Mouse (Mus musculus) forebrain, embryonic 13.5 days (tissue): Measurements from ENCODE around the gene Npnt. TPM values are rescaled to one million over a fixed set of nuclear protein-coding genes. Genes with fewer than 3 reads are reported as not detected.
A peak's percentile ranks its signal among the peaks of the same experiment; 100 is the strongest.

ENCODE experiments used
- ATAC-seq: fragments of 200-750 bp; cut with Nextera tagmentation; 2 replicates; pipeline ENCODE4 v1.8.0; 2017
- H3K27ac ChIP-seq: fragments of 300-500 bp; sonication (generic); 2 replicates; pipeline ENCODE4 v1.5.1; 2015; ENCODE audit warnings: inconsistent platforms, mild to moderate bottlenecking, moderate library complexity
- H3K27me3 ChIP-seq: fragments of 300-500 bp; sonication (generic); 2 replicates; pipeline ENCODE4 v1.6.1; 2015; ENCODE audit warnings: mild to moderate bottlenecking, inconsistent platforms
- H3K36me3 ChIP-seq: fragments of 300-500 bp; sonication (generic); 2 replicates; pipeline ENCODE4 v1.6.1; 2015; ENCODE audit warnings: mild to moderate bottlenecking, inconsistent platforms; ENCODE audit not compliant: poor library complexity, severe bottlenecking
- H3K4me1 ChIP-seq: fragments of 300-500 bp; sonication (generic); 2 replicates; pipeline ENCODE4 v1.6.1; 2015; ENCODE audit warnings: inconsistent platforms
- H3K4me2 ChIP-seq: fragments of 300-500 bp; sonication (generic); 2 replicates; pipeline ENCODE4 v1.6.1; 2015; ENCODE audit warnings: inconsistent platforms, mild to moderate bottlenecking, moderate library complexity
- H3K4me3 ChIP-seq: fragments of 300-500 bp; sonication (generic); 2 replicates; pipeline ENCODE4 v1.5.1; 2015; ENCODE audit warnings: mild to moderate bottlenecking, inconsistent platforms
- H3K9ac ChIP-seq: fragments of 300-500 bp; sonication (generic); 2 replicates; pipeline ENCODE4 v1.6.1; 2015; ENCODE audit warnings: mild to moderate bottlenecking, inconsistent platforms
- H3K9me3 ChIP-seq: fragments of 300-500 bp; sonication (generic); replicated peaks from 2 replicates; pipeline ENCODE4 v1.6.1; 2016; ENCODE audit warnings: inconsistent platforms
- WGBS: fragments of 180-500 bp; shearing (Covaris S2); methylation state at CpG from one replicate; pipeline ENCODE4 v1.1.7; 2015; 5-methylcytosine and 5-hydroxymethylcytosine counted together
- polyA plus RNA-seq: library from polyadenylated mRNA; unstranded; fragments of >200 nt; fragmentation: Nextera tagmentation; extraction: Ambion mirVana; gene quantifications from 2 replicates; pipeline ENCODE4 v1.2.1, GENCODE M21; 2015

Npnt gene
- polyA plus RNA-seq, 1 experiment from 2014 or later = 3.8 TPM

DNA sequence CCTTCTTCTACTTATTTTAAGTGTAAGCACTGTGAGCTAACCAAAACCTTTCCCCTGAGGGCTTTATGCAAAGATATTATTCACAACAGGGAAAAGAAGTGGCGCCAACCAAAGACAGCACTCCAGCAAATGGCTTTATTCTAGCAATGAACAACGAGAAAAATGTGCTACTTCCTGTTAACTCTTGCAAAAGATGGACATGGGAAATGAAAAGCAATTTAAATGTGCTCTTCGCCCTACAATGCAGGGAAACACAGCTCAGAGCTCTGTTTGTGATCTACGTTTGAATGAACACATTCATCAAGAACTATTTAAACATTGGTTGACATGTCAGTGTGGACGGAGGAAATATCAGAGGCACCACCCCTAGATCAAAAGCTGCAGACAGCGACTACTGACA lies 20.2 kb downstream of the Npnt start:
- H3K36me3 ChIP-seq = no peaks in the 10 kb centered on the region
- WGBS = 67% methylated on average over 6 of the region's 6 CpGs
- H3K4me2 ChIP-seq = no peak overlapping the region
- H3K27me3 ChIP-seq = no peaks in the 10 kb centered on the region
- peaks cover 6% of the 10 kb centered on the region; the same call in 1 of the 2 replicates for H3K4me1 ChIP-seq
- no peak overlapping the region for H3K4me3 ChIP-seq
- no peak overlapping the region for H3K27ac ChIP-seq
- H3K9ac ChIP-seq = no peak overlapping the region
- no peak for ATAC-seq
- H3K9me3 ChIP-seq = no peaks in the 10 kb centered on the region

- H3K4me1 ChIP-seq = no peaks in the 10 kb centered on the region
These were observed 21.9 kb downstream of the Npnt start for GRCm38 (mm10) chr3:132928186-132928585.

DNA sequence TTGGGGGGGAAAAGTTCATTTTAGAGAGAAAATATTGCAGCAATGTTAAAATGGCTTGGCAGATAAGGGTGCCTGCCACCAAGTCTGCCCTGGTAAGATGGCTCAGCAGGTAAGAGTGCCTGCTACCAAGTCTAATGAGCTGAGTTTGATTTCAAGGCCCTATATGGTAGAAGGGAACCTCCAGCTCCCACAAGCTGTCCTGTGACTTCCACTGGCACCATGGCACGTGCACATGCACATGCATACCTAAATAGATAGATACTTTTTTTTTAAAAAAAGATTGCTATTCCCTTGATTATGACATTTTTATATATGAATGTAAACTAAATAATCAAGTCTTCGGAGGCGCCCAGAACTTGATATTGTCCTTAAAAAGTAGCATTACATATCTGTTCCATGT lies 30.3 kb downstream of the Npnt start:
- no peak overlapping the region for H3K9ac ChIP-seq

More at GRCm38 (mm10) chr3:132928186-132928585, 21.9 kb downstream of the Npnt start:
- Histone ChIP-seq H3K9ac (no peak overlapping the region), H3K4me3 (no peak overlapping the region), H3K9me3 (no peaks in the 10 kb centered on the region), H3K36me3 (no peaks in the 10 kb centered on the region), H3K4me2 (no peak overlapping the region), H3K27ac (no peak overlapping the region), H3K27me3 (no peaks in the 10 kb centered on the region)
- no peak for ATAC-seq
- WGBS = 84% methylated on average over 9 of the region's 9 CpGs

DNA sequence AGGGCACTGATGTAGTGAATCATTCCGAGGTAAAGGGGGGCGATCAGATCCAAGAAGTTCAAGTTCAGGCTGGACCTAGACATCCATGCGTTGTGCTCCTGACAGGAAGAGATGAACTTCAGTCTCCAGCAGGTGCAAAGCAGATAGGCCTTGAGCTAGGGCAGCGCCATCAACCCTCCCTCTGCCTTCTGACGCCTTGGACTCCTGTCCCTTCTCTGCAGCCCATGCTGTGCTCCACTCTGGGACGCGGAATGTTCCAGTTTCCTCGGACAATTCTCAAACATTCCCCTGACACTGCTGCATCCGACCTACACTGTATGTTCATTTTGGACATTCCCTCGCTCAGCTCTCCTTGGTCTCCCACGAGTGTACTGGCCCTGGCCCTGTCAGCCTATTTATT lies 30.9 kb downstream of the Npnt start:
- no peak overlapping the region for H3K4me2 ChIP-seq
- H3K4me1 ChIP-seq = no peaks in the 10 kb centered on the region
- no peak overlapping the region for H3K4me3 ChIP-seq
- no peaks in the 10 kb centered on the region for H3K27me3 ChIP-seq
- ATAC-seq = no peak
- WGBS = 90% methylated on average over 11 of the region's 11 CpGs
- H3K27ac ChIP-seq = no peak overlapping the region
- no peaks in the 10 kb centered on the region for H3K9me3 ChIP-seq
- H3K9ac ChIP-seq = no peak overlapping the region
- H3K36me3 ChIP-seq = no peaks in the 10 kb centered on the region

More for the DNA sequence above, 30.3 kb downstream of the Npnt start:
- no peak overlapping the region for H3K27ac ChIP-seq
- no peaks in the 10 kb centered on the region for H3K4me1 ChIP-seq
- WGBS = 93% methylated on average over 3 of the region's 3 CpGs
- H3K4me3 ChIP-seq = no peak overlapping the region
- H3K36me3 ChIP-seq = no peaks in the 10 kb centered on the region
- H3K9me3 ChIP-seq = no peaks in the 10 kb centered on the region
- H3K4me2 ChIP-seq = no peak overlapping the region
- no peaks in the 10 kb centered on the region for H3K27me3 ChIP-seq
- ATAC-seq = no peak

- H3K36me3 ChIP-seq = no peaks in the 10 kb centered on the region
- H3K4me2 ChIP-seq = no peak overlapping the region
- H3K9ac ChIP-seq = no peak overlapping the region
- 90% methylated on average over 9 of the region's 9 CpGs for WGBS
- no peak for ATAC-seq
- no peaks in the 10 kb centered on the region for H3K27me3 ChIP-seq
- H3K4me1 ChIP-seq = no peaks in the 10 kb centered on the region
- H3K9me3 ChIP-seq = no peaks in the 10 kb centered on the region
- no peak overlapping the region for H3K4me3 ChIP-seq
- no peak overlapping the region for H3K27ac ChIP-seq
These were observed 32.6 kb downstream of the Npnt start for GRCm38 (mm10) chr3:132917356-132918090.

DNA sequence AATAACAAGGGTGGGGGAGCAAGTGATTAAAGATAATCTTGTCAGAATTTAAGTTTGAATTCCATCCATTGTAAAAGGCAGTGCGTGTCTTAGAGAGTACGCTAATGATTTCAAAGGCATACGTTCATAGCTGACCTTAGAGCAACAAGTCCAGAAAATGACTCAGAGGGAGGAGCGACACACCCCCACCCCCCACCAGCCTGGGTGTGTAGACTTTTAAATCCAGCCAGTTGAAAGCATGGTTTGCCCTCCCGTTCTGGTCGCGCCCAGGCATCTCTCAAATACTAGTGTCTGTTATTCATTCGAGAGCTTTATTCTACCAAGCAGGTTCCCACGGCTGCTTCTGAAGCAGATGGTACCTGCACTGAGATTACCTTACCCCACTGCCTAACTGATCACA lies 34.4 kb downstream of the Npnt start:
- ATAC-seq = no peak
- 64% methylated on average over 9 of the region's 9 CpGs for WGBS
- no peaks in the 10 kb centered on the region for H3K4me1 ChIP-seq
- H3K27me3 ChIP-seq = no peaks in the 10 kb centered on the region
- no peaks in the 10 kb centered on the region for H3K36me3 ChIP-seq
- no peak overlapping the region for H3K4me2 ChIP-seq
- H3K4me3 ChIP-seq = no peak overlapping the region
- H3K9ac ChIP-seq = no peak overlapping the region
- H3K9me3 ChIP-seq = no peaks in the 10 kb centered on the region
- H3K27ac ChIP-seq = no peak overlapping the region

DNA sequence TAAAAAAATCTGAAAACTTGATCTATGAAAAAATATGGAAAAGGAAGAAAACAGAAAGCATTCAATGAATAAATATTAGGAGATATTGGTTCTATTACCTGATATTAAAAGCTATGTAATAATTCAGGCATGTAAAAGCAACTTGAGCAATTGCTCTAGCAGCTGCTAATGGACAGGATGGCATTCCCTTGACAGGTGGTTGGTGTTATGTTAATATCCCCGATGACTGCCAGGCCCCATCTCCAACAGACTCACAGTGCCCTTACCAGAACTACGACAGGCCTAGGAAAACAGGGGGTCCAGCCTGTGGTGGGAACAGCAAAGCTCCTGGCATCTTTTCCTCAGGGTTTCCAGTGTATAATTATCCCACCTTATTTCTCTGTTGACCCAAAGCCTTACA lies 37.7 kb downstream of the Npnt start:
- Histone ChIP-seq H3K9ac (no peak overlapping the region), H3K4me3 (no peak overlapping the region), H3K36me3 (no peaks in the 10 kb centered on the region), H3K4me1 (no peaks in the 10 kb centered on the region), H3K27ac (no peak overlapping the region), H3K27me3 (no peaks in the 10 kb centered on the region), H3K4me2 (no peak overlapping the region), H3K9me3 (no peaks in the 10 kb centered on the region)
- no peak for ATAC-seq
- WGBS = 89% methylated on average over 2 of the region's 2 CpGs

GRCm38 (mm10) chr3:132911716-132912115 lies 38.4 kb downstream of the Npnt start:
- no peaks in the 10 kb centered on the region for H3K36me3 ChIP-seq
- H3K4me3 ChIP-seq = no peak overlapping the region
- H3K27ac ChIP-seq = no peak overlapping the region
- no peaks in the 10 kb centered on the region for H3K27me3 ChIP-seq
- ATAC-seq = no peak
- H3K4me2 ChIP-seq = no peak overlapping the region
- no peaks in the 10 kb centered on the region for H3K4me1 ChIP-seq
- WGBS = 73% methylated on average over 4 of the region's 4 CpGs
- no peaks in the 10 kb centered on the region for H3K9me3 ChIP-seq
- H3K9ac ChIP-seq = no peak overlapping the region

DNA sequence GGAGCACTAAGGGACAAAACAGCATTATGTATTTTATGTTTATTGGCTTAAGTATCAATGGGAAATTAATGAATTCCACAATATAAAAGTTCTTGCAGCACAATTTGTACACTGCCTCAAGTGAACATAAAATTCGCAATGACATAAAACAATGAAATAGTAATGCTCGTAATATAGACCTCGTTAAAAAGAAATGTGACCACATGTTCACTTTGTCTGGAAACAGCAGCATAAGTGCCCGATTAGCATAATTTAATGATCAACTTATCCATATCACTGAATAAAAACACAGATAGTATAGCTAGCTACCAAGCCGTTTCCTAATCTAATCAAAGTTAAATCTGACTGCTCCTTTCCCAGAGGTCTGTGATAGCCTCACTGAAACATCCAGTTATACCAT lies 39.4 kb downstream of the Npnt start:
- ATAC-seq = 0 out of 2 replicates have a peak, but pooled peaks have one; percentile 19
- no peak overlapping the region for H3K4me2 ChIP-seq
- no peaks in the 10 kb centered on the region for H3K4me1 ChIP-seq
- no peaks in the 10 kb centered on the region for H3K36me3 ChIP-seq
- H3K9ac ChIP-seq = no peak overlapping the region
- no peaks in the 10 kb centered on the region for H3K27me3 ChIP-seq
- H3K4me3 ChIP-seq = no peak overlapping the region
- WGBS = 59% methylated on average over 5 of the region's 5 CpGs
- no peak overlapping the region for H3K27ac ChIP-seq
- H3K9me3 ChIP-seq = no peaks in the 10 kb centered on the region

GRCm38 (mm10) chr3:132909736-132910135 lies 40.4 kb downstream of the Npnt start:
- ATAC-seq = no peak
- H3K27ac ChIP-seq = no peak overlapping the region
- H3K4me3 ChIP-seq = no peak overlapping the region
- no peak overlapping the region for H3K4me2 ChIP-seq
- no peak overlapping the region for H3K9ac ChIP-seq
- H3K4me1 ChIP-seq = no peaks in the 10 kb centered on the region
- no peaks in the 10 kb centered on the region for H3K9me3 ChIP-seq
- 69% methylated on average over 12 of the region's 12 CpGs for WGBS
- no peaks in the 10 kb centered on the region for H3K36me3 ChIP-seq
- H3K27me3 ChIP-seq = no peaks in the 10 kb centered on the region

- ATAC-seq = 0 out of 2 replicates have a peak, but pooled peaks have one; percentile 23
- 41% methylated on average over 8 of the region's 8 CpGs for WGBS
These were observed 42.4 kb downstream of the Npnt start for GRCm38 (mm10) chr3:132907506-132908203.

DNA sequence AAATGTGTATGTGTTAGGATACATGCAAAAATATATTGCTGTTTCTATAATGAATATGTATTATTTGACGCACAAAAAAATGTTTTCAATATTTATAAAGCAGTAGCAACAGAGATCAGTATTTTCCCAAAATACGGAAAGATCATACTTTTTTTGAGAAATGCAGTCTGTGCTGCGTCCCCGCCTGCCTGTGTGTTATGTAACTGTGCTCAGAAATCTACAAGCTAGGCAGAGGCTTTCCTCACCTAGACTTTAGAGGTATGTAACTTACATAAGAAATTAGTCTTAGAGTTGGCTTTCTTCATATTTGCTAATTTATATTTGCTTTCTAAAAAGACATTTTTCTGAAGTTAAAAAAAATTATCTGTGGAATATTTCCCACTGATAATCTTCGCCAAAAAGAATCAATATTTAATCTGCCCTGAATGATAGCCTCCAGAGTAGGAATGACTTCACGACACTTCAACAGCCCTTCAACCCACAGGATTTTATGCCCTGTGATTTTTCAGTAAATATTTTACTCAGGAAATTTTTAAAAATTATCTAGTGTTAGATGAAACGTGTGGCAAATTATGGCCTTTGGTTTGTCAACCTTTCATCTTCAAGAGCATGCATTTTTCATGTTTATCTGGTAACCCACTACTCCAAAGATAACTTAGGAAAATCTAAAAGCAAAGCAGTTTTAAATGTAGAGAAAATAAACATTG lies 44.7 kb downstream of the Npnt start:
- Histone ChIP-seq H3K27me3 (no peaks in the 10 kb centered on the region), H3K4me1 (no peaks in the 10 kb centered on the region), H3K9me3 (no peaks in the 10 kb centered on the region), H3K4me2 (no peak overlapping the region), H3K27ac (no peak overlapping the region), H3K36me3 (no peaks in the 10 kb centered on the region), H3K9ac (no peak overlapping the region), H3K4me3 (no peak overlapping the region)
- ATAC-seq = no peak
- WGBS = 92% methylated on average over 7 of the region's 7 CpGs

More at GRCm38 (mm10) chr3:132907506-132908203, 42.4 kb downstream of the Npnt start:
- no peaks in the 10 kb centered on the region for H3K27me3 ChIP-seq
- H3K9me3 ChIP-seq = no peaks in the 10 kb centered on the region
- H3K4me1 ChIP-seq = no peaks in the 10 kb centered on the region
- H3K36me3 ChIP-seq = no peaks in the 10 kb centered on the region
- H3K27ac ChIP-seq = no peak overlapping the region
- no peak overlapping the region for H3K4me2 ChIP-seq
- no peak overlapping the region for H3K9ac ChIP-seq
- no peak overlapping the region for H3K4me3 ChIP-seq
